Mouse (Mus musculus): ENCODE data around the gene Eda2r.

Eda2r gene

GRCm38 (mm10) chrX:97377065-97377421, at the start of gene Eda2r:
Gene Eda2r (minus strand): TSS chrX:97377216.
- peak; percentile 33 for DNase-seq (ENCODE audit: extremely low read depth, low read depth, low spot score)

- peak; percentile 47 for DNase-seq (ENCODE audit: extremely low read depth, low read depth, low spot score)
Observed at GRCm38 (mm10) chrX:97397872-97398271, 20.9 kb upstream of the Eda2r start.

- no peak for DNase-seq (ENCODE audit: extremely low read depth, low read depth, low spot score)
Observed at GRCm38 (mm10) chrX:97378076-97378475, 1.1 kb upstream of the Eda2r start.

GRCm38 (mm10) chrX:97376321-97377064, 523 bp downstream of the Eda2r start:
- DNase-seq (ENCODE audit: extremely low read depth, low read depth, low spot score) = peak; percentile 30

- no peak for DNase-seq (ENCODE audit: extremely low read depth, low read depth, low spot score)
Observed at GRCm38 (mm10) chrX:97372826-97373225, 4.2 kb downstream of the Eda2r start.

- DNase-seq (ENCODE audit: extremely low read depth, low read depth, low spot score) = no peak
Observed at GRCm38 (mm10) chrX:97369206-97369605, 7.8 kb downstream of the Eda2r start.

GRCm38 (mm10) chrX:97368741-97369140, 8.3 kb downstream of the Eda2r start:
- no peak for DNase-seq (ENCODE audit: extremely low read depth, low read depth, low spot score)

- DNase-seq (ENCODE audit: extremely low read depth, low read depth, low spot score) = no peak
Observed at GRCm38 (mm10) chrX:97360919-97361318, 16.1 kb downstream of the Eda2r start.

GRCm38 (mm10) chrX:97327891-97328290, 49.1 kb downstream of the Eda2r start:
- DNase-seq (ENCODE audit: extremely low read depth, low read depth, low spot score) = no peak

All from fat pad, adult 2 months (tissue).